Mouse (Mus musculus) liver, adult 2 months (tissue): ENCODE results near the gene Cdh23. TPM values are rescaled to one million over a fixed set of nuclear protein-coding genes. Genes with fewer than 3 reads are reported as not detected.
A peak's percentile ranks its signal among the peaks of the same experiment; 100 is the strongest.

Experiments used
- DNase-seq: peaks from one replicate; pipeline ENCODE4 v3.0.0-alpha.2; 2011; ENCODE audit warnings: low read depth, low spot score; ENCODE audit errors: extremely low read depth
- H3K27ac ChIP-seq: fragments of 200-500 bp; replicated peaks from 2 replicates; pipeline ENCODE4 v1.5.1; 2012; ENCODE audit warnings: low read depth, mild to moderate bottlenecking, control low read depth, inconsistent platforms, low read length; ENCODE audit not compliant: insufficient read depth
- H3K27me3 ChIP-seq: fragments of 200-500 bp; 2 replicates; pipeline ENCODE4 v1.6.1; 2012; ENCODE audit warnings: mild to moderate bottlenecking, moderate library complexity, low read length, inconsistent platforms; ENCODE audit not compliant: control insufficient read depth, insufficient read depth
- H3K36me3 ChIP-seq: fragments of 200-500 bp; 2 replicates; pipeline ENCODE4 v1.6.1; 2012; ENCODE audit warnings: low read length, inconsistent platforms; ENCODE audit not compliant: control insufficient read depth, insufficient read depth
- H3K4me1 ChIP-seq: fragments of 200-500 bp; 2 replicates; pipeline ENCODE4 v1.6.1; 2011; ENCODE audit warnings: low read length; ENCODE audit not compliant: control insufficient read depth, insufficient read depth
- H3K4me3 ChIP-seq: fragments of 200-500 bp; 2 replicates; pipeline ENCODE4 v1.5.1; 2011; ENCODE audit warnings: low read depth, mild to moderate bottlenecking, control low read depth, low read length, moderate library complexity; ENCODE audit not compliant: insufficient read depth
- H3K79me2 ChIP-seq: fragments of 200-500 bp; 2 replicates; pipeline ENCODE4 v1.6.1; 2012; ENCODE audit warnings: inconsistent platforms, mild to moderate bottlenecking, low read length, moderate library complexity; ENCODE audit not compliant: control insufficient read depth, insufficient read depth
- H3K9ac ChIP-seq: fragments of 200-500 bp; 2 replicates; pipeline ENCODE4 v1.6.1; 2012; ENCODE audit warnings: low read depth, mild to moderate bottlenecking, control low read depth, inconsistent platforms, low read length
- CTCF ChIP-seq: fragments of 200-500 bp; IDR thresholded peaks from 2 replicates; pipeline ENCODE4 v1.5.1; 2011; ENCODE audit warnings: low read depth, low read length, control low read depth
- POLR2A ChIP-seq: fragments of 200-500 bp; IDR thresholded peaks from 2 replicates; pipeline ENCODE4 v1.6.1; 2011; ENCODE audit warnings: low read length, control low read depth; ENCODE audit not compliant: insufficient read depth; ENCODE audit errors: extremely low read depth
- WGBS: fragments of 180-500 bp; shearing (Covaris S2); methylation state at CpG from one replicate; pipeline ENCODE4 v1.1.7; 2018; 5-methylcytosine and 5-hydroxymethylcytosine counted together
- polyA plus RNA-seq: library from polyadenylated mRNA; depleted of rRNA; stranded (reverse); fragments of >200 nt; gene quantifications from 2 replicates; pipeline ENCODE4 v1.2.3, GENCODE M21; 2012
- total RNA-seq: library from RNA; depleted of rRNA; stranded (reverse); fragments of >200 nt; gene quantifications from 2 replicates; pipeline ENCODE4 v1.2.3, GENCODE M21; 2014

The Cdh23 gene
- total and polyA plus RNA-seq, 2 experiments = not detected

GRCm38 (mm10) chr10:60447186-60447585 is 249.1 kb downstream of the Cdh23 start:
- Histone ChIP-seq H3K79me2 (no peaks in the 10 kb centered on the region), H3K9ac (no peak overlapping the region), H3K27me3 (no peaks in the 10 kb centered on the region; the same call in 1 of the 2 replicates), H3K4me3 (no peak overlapping the region), H3K36me3 (no peaks in the 10 kb centered on the region), H3K4me1 (no peaks in the 10 kb centered on the region), H3K27ac (no peak overlapping the region)
- no peak for DNase-seq
- no peak for TF ChIP-seq POLR2A
- TF ChIP-seq CTCF = no peak
- WGBS = 86% methylated on average over 12 of the region's 12 CpGs

GRCm38 (mm10) chr10:60445031-60445593 is 251.2 kb downstream of the Cdh23 start:
- Histone ChIP-seq H3K4me3 (no peak overlapping the region), H3K27ac (no peak overlapping the region), H3K4me1 (no peaks in the 10 kb centered on the region), H3K27me3 (no peaks in the 10 kb centered on the region), H3K79me2 (no peaks in the 10 kb centered on the region), H3K9ac (no peak overlapping the region), H3K36me3 (no peaks in the 10 kb centered on the region)
- WGBS = 57% methylated on average over 8 of the region's 8 CpGs
- no peak for TF ChIP-seq POLR2A
- no peak for TF ChIP-seq CTCF
- no peak for DNase-seq

- no peaks in the 10 kb centered on the region for H3K79me2 ChIP-seq
- H3K4me1 ChIP-seq = no peaks in the 10 kb centered on the region
- H3K36me3 ChIP-seq = no peaks in the 10 kb centered on the region
- peak; percentile 21; the same call in 1 of the 2 replicates for TF ChIP-seq CTCF
- TF ChIP-seq POLR2A = no peak
- no peak overlapping the region for H3K27ac ChIP-seq
- no peak overlapping the region for H3K4me3 ChIP-seq
- H3K27me3 ChIP-seq = no peaks in the 10 kb centered on the region
- WGBS = 8% methylated on average over 2 of the region's 2 CpGs
- no peak for DNase-seq
- no peak overlapping the region for H3K9ac ChIP-seq
Observed at GRCm38 (mm10) chr10:60443078-60443477, 253.2 kb downstream of the Cdh23 start.

- Histone ChIP-seq H3K36me3 (no peaks in the 10 kb centered on the region), H3K9ac (no peak overlapping the region), H3K79me2 (no peaks in the 10 kb centered on the region), H3K27me3 (no peaks in the 10 kb centered on the region), H3K4me1 (no peaks in the 10 kb centered on the region), H3K27ac (no peak overlapping the region), H3K4me3 (no peak overlapping the region)
- 68% methylated on average over 4 of the region's 4 CpGs for WGBS
- DNase-seq = no peak
- no peak for TF ChIP-seq POLR2A
- no peak for TF ChIP-seq CTCF
Observed at GRCm38 (mm10) chr10:60442321-60442720, 254.0 kb downstream of the Cdh23 start.

- H3K79me2 ChIP-seq = no peaks in the 10 kb centered on the region
- WGBS = 17% methylated on average over 4 of the region's 4 CpGs
- H3K36me3 ChIP-seq = no peaks in the 10 kb centered on the region
- TF ChIP-seq POLR2A (no peak), CTCF (no peak)
- no peaks in the 10 kb centered on the region for H3K27me3 ChIP-seq
- H3K4me1 ChIP-seq = no peaks in the 10 kb centered on the region
- no peak overlapping the region for H3K27ac ChIP-seq
- no peak overlapping the region for H3K9ac ChIP-seq
- H3K4me3 ChIP-seq = no peak overlapping the region
- DNase-seq = no peak
Observed at GRCm38 (mm10) chr10:60432679-60433078, 263.6 kb downstream of the Cdh23 start.

- no peak overlapping the region for H3K4me3 ChIP-seq
- no peaks in the 10 kb centered on the region for H3K36me3 ChIP-seq
- no peaks in the 10 kb centered on the region for H3K79me2 ChIP-seq
- 67% methylated on average over 6 of the region's 6 CpGs for whole genome bisulfite sequencing
- no peaks in the 10 kb centered on the region for H3K27me3 ChIP-seq
- TF ChIP-seq POLR2A = no peak
- no peak for TF ChIP-seq CTCF
- H3K9ac ChIP-seq = no peak overlapping the region
- no peaks in the 10 kb centered on the region for H3K4me1 ChIP-seq
- DNase-seq = no peak
- no peak overlapping the region for H3K27ac ChIP-seq
Observed at GRCm38 (mm10) chr10:60430591-60430990, 265.7 kb downstream of the Cdh23 start.
